Mouse (Mus musculus) midbrain, postnatal 0 days (tissue): ENCODE measurements around the gene Fus. TPM values are rescaled to one million over a fixed set of nuclear protein-coding genes. Genes with fewer than 3 reads are reported as not detected.

ENCODE experiments used
- ATAC-seq: fragments of 200-750 bp; cut with Nextera tagmentation; 2 replicates; pipeline ENCODE4 v1.8.0; 2017; ENCODE audit warnings: moderate number of reproducible peaks, mild to moderate bottlenecking, moderate TSS enrichment, moderate library complexity; ENCODE audit not compliant: low FRiP score
- DNase-seq: peaks from one replicate; pipeline ENCODE4 v3.0.0-alpha.2; 2015; ENCODE audit warnings: low spot score
- H3K27ac ChIP-seq: fragments of 300-500 bp; sonication (generic); 2 replicates; pipeline ENCODE4 v1.5.1; 2014; ENCODE audit warnings: low read depth, mild to moderate bottlenecking, low read length, mixed read lengths
- H3K27me3 ChIP-seq: fragments of 300-500 bp; sonication (generic); 2 replicates; pipeline ENCODE4 v1.6.1; 2014; ENCODE audit warnings: low read length, control low read depth, mixed read lengths; ENCODE audit not compliant: insufficient read depth
- H3K36me3 ChIP-seq: fragments of 300-500 bp; sonication (generic); 2 replicates; pipeline ENCODE4 v1.6.1; 2014; ENCODE audit warnings: low read length, control low read depth, mixed read lengths; ENCODE audit not compliant: insufficient read depth
- H3K4me1 ChIP-seq: fragments of 300-500 bp; sonication (generic); 2 replicates; pipeline ENCODE4 v1.6.1; 2014; ENCODE audit warnings: mild to moderate bottlenecking, control low read depth, antibody characterized with exemption, low read length, mixed read lengths; ENCODE audit not compliant: insufficient read depth
- H3K4me2 ChIP-seq: fragments of 300-500 bp; sonication (generic); 2 replicates; pipeline ENCODE4 v1.6.1; 2014; ENCODE audit warnings: low read depth, mild to moderate bottlenecking, low read length, mixed read lengths; ENCODE audit not compliant: poor library complexity, severe bottlenecking
- H3K4me3 ChIP-seq: fragments of 300-500 bp; sonication (generic); 2 replicates; pipeline ENCODE4 v1.5.1; 2014; ENCODE audit warnings: low read depth, mild to moderate bottlenecking, low read length, moderate library complexity
- H3K9ac ChIP-seq: fragments of 300-500 bp; sonication (generic); replicated peaks from 2 replicates; pipeline ENCODE4 v1.6.1; 2014; ENCODE audit warnings: mild to moderate bottlenecking, low read length, moderate library complexity, mixed read lengths; ENCODE audit not compliant: poor library complexity, severe bottlenecking
- H3K9me3 ChIP-seq: fragments of 300-500 bp; sonication (generic); 2 replicates; pipeline ENCODE4 v1.6.1; 2016; ENCODE audit warnings: low read length, control low read depth
- CTCF ChIP-seq: IDR thresholded peaks from 2 replicates; pipeline ENCODE4 v1.5.1; 2016; ENCODE audit warnings: antibody characterized with exemption, mild to moderate bottlenecking
- WGBS: fragments of 180-500 bp; shearing (Covaris S2); extraction: QIAGEN DNeasy Blood & Tissue Kit; methylation state at CpG from one replicate; pipeline ENCODE4 v1.1.7; 2014; 5-methylcytosine and 5-hydroxymethylcytosine counted together
- polyA plus RNA-seq: library from polyadenylated mRNA; unstranded; fragments of >200 nt; fragmentation: Nextera tagmentation; extraction: Ambion mirVana; gene quantifications from 2 replicates; pipeline ENCODE4 v1.2.1, GENCODE M21; 2015
- total RNA-seq: library from RNA; depleted of rRNA; stranded (reverse); fragments of >200 nt; gene quantifications from 2 replicates; pipeline ENCODE4 v1.2.3, GENCODE M21; 2014

Fus gene
- total and polyA plus RNA-seq, 2 experiments from 2014 or later, result 29.3 to 244 TPM

GRCm38 (mm10) chr7:127923714-127924113 lies 43.5 kb upstream of the Fus start:
- H3K36me3 ChIP-seq, result peaks cover 38% of the 10 kb centered on the region
- no peak overlapping the region for H3K9ac ChIP-seq
- H3K27ac ChIP-seq, result no peak overlapping the region
- H3K4me2 ChIP-seq, result no peak overlapping the region
- no peak for TF ChIP-seq CTCF
- H3K4me1 ChIP-seq, result no peaks in the 10 kb centered on the region
- no peak for DNase-seq
- H3K27me3 ChIP-seq, result 0 out of 2 replicates have a peak, but pooled peaks cover 2% of the 10 kb centered on the region
- H3K4me3 ChIP-seq, result no peak overlapping the region
- H3K9me3 ChIP-seq, result no peaks in the 10 kb centered on the region
- ATAC-seq, result no peak
- WGBS, result 92% methylated on average over 5 of the region's 5 CpGs

- Histone ChIP-seq H3K4me1 (no peaks in the 10 kb centered on the region), H3K4me3 (no peak overlapping the region), H3K9ac (no peak overlapping the region), H3K27me3 (peaks cover 11% of the 10 kb centered on the region; the same call in 1 of the 2 replicates), H3K9me3 (no peaks in the 10 kb centered on the region), H3K27ac (no peak overlapping the region), H3K36me3 (peaks cover 38% of the 10 kb centered on the region), H3K4me2 (no peak overlapping the region)
- ATAC-seq (no peak), DNase-seq (no peak)
- no peak for TF ChIP-seq CTCF
- WGBS, result 70% methylated on average over 5 of the region's 5 CpGs
Observed at GRCm38 (mm10) chr7:127925252-127925651, 42.0 kb upstream of the Fus start.

GRCm38 (mm10) chr7:127926066-127926465 lies 41.2 kb upstream of the Fus start:
- ATAC-seq (no peak), DNase-seq (no peak)

GRCm38 (mm10) chr7:127926846-127927245 lies 40.4 kb upstream of the Fus start:
- no peaks in the 10 kb centered on the region for H3K4me1 ChIP-seq
- H3K27me3 ChIP-seq, result peaks cover 11% of the 10 kb centered on the region; the same call in 1 of the 2 replicates
- WGBS, result 90% methylated on average over 11 of the region's 11 CpGs
- no peak overlapping the region for H3K4me2 ChIP-seq
- DNase-seq (no peak), ATAC-seq (no peak)
- TF ChIP-seq CTCF, result no peak
- no peak overlapping the region for H3K27ac ChIP-seq
- no peak overlapping the region for H3K4me3 ChIP-seq
- H3K36me3 ChIP-seq, result peaks cover 32% of the 10 kb centered on the region
- no peaks in the 10 kb centered on the region for H3K9me3 ChIP-seq
- no peak overlapping the region for H3K9ac ChIP-seq

More at GRCm38 (mm10) chr7:127926066-127926465, 41.2 kb upstream of the Fus start:
- H3K4me2 ChIP-seq, result no peak overlapping the region
- peaks cover 33% of the 10 kb centered on the region for H3K36me3 ChIP-seq
- H3K27me3 ChIP-seq, result peaks cover 11% of the 10 kb centered on the region; the same call in 1 of the 2 replicates
- no peak overlapping the region for H3K27ac ChIP-seq
- no peak for TF ChIP-seq CTCF
- no peak overlapping the region for H3K4me3 ChIP-seq
- no peaks in the 10 kb centered on the region for H3K9me3 ChIP-seq
- H3K4me1 ChIP-seq, result no peaks in the 10 kb centered on the region
- no peak overlapping the region for H3K9ac ChIP-seq
- 91% methylated on average over 8 of the region's 8 CpGs for WGBS

GRCm38 (mm10) chr7:127927726-127928125 lies 39.5 kb upstream of the Fus start:
- no peak for TF ChIP-seq CTCF
- ATAC-seq (no peak), DNase-seq (no peak)
- H3K4me1 ChIP-seq, result no peaks in the 10 kb centered on the region
- WGBS, result 80% methylated on average over 11 of the region's 11 CpGs
- H3K4me2 ChIP-seq, result no peak overlapping the region
- H3K4me3 ChIP-seq, result no peak overlapping the region
- H3K27ac ChIP-seq, result no peak overlapping the region
- no peak overlapping the region for H3K9ac ChIP-seq
- peaks cover 11% of the 10 kb centered on the region; the same call in 1 of the 2 replicates for H3K27me3 ChIP-seq
- H3K9me3 ChIP-seq, result no peaks in the 10 kb centered on the region
- H3K36me3 ChIP-seq, result peaks cover 25% of the 10 kb centered on the region

- no peak overlapping the region for H3K4me2 ChIP-seq
- ATAC-seq, result no peak
- no peak for TF ChIP-seq CTCF
- H3K4me3 ChIP-seq, result no peak overlapping the region
- H3K27ac ChIP-seq, result no peak overlapping the region
- peaks cover 11% of the 10 kb centered on the region; the same call in 1 of the 2 replicates for H3K27me3 ChIP-seq
- peaks cover 23% of the 10 kb centered on the region for H3K36me3 ChIP-seq
- H3K9ac ChIP-seq, result no peak overlapping the region
- WGBS, result 63% methylated on average over 5 of the region's 5 CpGs
- H3K9me3 ChIP-seq, result no peaks in the 10 kb centered on the region
- H3K4me1 ChIP-seq, result no peaks in the 10 kb centered on the region
- peak; percentile 10 for DNase-seq
Observed at GRCm38 (mm10) chr7:127928596-127928995, 38.7 kb upstream of the Fus start.
